Mouse (Mus musculus) heart, embryonic 11.5 days (tissue): ENCODE data around the gene Gm17657. TPM values are rescaled to one million over a fixed set of nuclear protein-coding genes. Genes with fewer than 3 reads are reported as not detected.

Source experiments
- ATAC-seq: fragments of 200-750 bp; cut with Nextera tagmentation; replicated peaks from 2 replicates; pipeline ENCODE4 v1.8.0; 2017; ENCODE audit warnings: moderate library complexity; ENCODE audit not compliant: insufficient number of reproducible peaks, low FRiP score, low TSS enrichment
- H3K27ac ChIP-seq: fragments of 300-500 bp; sonication (generic); 2 replicates; pipeline ENCODE4 v1.5.1; 2014; ENCODE audit warnings: mild to moderate bottlenecking, low read depth, low read length
- H3K27me3 ChIP-seq: fragments of 300-500 bp; sonication (generic); 2 replicates; pipeline ENCODE4 v1.6.1; 2014; ENCODE audit warnings: mild to moderate bottlenecking, low read length, mixed read lengths; ENCODE audit not compliant: control insufficient read depth, insufficient read depth
- H3K36me3 ChIP-seq: fragments of 300-500 bp; sonication (generic); 2 replicates; pipeline ENCODE4 v1.6.1; 2014; ENCODE audit warnings: mild to moderate bottlenecking, low read length, moderate library complexity, mixed read lengths; ENCODE audit not compliant: control insufficient read depth, insufficient read depth
- H3K4me1 ChIP-seq: fragments of 300-500 bp; sonication (generic); 2 replicates; pipeline ENCODE4 v1.6.1; 2014; ENCODE audit warnings: low read length; ENCODE audit not compliant: control insufficient read depth, insufficient read depth
- H3K4me2 ChIP-seq: fragments of 300-500 bp; sonication (generic); 2 replicates; pipeline ENCODE4 v1.6.1; 2014; ENCODE audit warnings: mild to moderate bottlenecking, moderate library complexity
- H3K4me3 ChIP-seq: fragments of 300-500 bp; sonication (generic); 2 replicates; pipeline ENCODE4 v1.5.1; 2014; ENCODE audit warnings: low read depth, low read length
- H3K9ac ChIP-seq: fragments of 300-500 bp; sonication (generic); 2 replicates; pipeline ENCODE4 v1.6.1; 2014; ENCODE audit warnings: mild to moderate bottlenecking, low read depth, low read length, moderate library complexity
- H3K9me3 ChIP-seq: fragments of 300-500 bp; sonication (generic); replicated peaks from 2 replicates; pipeline ENCODE4 v1.6.1; 2016; ENCODE audit warnings: low read length; ENCODE audit not compliant: control insufficient read depth
- WGBS: fragments of 180-500 bp; shearing (Covaris S2); extraction: QIAGEN DNeasy Blood & Tissue Kit; methylation state at CpG from one replicate; pipeline ENCODE4 v1.1.7; 2014; ENCODE audit not compliant: insufficient replicate concordance; 5-methylcytosine and 5-hydroxymethylcytosine counted together
- microRNA-seq: library from miRNA; unstranded; fragments of <30 nt; microRNA quantifications from one replicate; pipeline ENCODE4, GENCODE M21; 2016; ENCODE audit warnings: borderline number of aligned reads
- polyA plus RNA-seq: library from polyadenylated mRNA; unstranded; fragments of >200 nt; fragmentation: Nextera tagmentation; extraction: Ambion mirVana; gene quantifications from 2 replicates; pipeline ENCODE4 v1.2.1, GENCODE M21; 2014

The Gm17657 gene
- polyA plus RNA-seq, 1 experiment from 2014 or later = not detected

DNA sequence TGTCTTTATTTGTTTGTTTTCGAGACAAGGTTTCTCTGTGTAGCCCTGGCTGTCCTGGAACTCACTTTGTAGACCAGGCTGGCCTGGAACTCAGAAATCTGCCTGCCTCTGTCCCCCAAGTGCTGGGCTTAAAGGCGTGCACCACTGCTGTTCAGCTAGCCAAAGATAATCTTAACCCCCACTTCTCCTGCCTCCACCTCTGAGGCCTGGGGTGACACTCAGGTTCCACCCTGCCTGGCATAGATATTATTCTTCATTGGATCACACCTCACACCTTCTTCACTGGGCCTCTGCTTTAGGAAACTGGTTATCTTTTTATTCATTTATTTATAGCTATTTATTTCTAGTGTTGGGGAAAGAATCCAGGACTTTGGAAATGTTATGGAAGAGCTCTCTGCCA lies 69.2 kb downstream of the Gm17657 start:
- H3K4me2 ChIP-seq = no peak overlapping the region
- no peaks in the 10 kb centered on the region for H3K9me3 ChIP-seq
- H3K4me1 ChIP-seq = no peaks in the 10 kb centered on the region
- 70% methylated on average over 2 of the region's 2 CpGs for WGBS
- no peak for ATAC-seq
- H3K9ac ChIP-seq = no peak overlapping the region
- no peaks in the 10 kb centered on the region for H3K27me3 ChIP-seq
- no peak overlapping the region for H3K4me3 ChIP-seq
- H3K36me3 ChIP-seq = no peaks in the 10 kb centered on the region
- no peak overlapping the region for H3K27ac ChIP-seq

DNA sequence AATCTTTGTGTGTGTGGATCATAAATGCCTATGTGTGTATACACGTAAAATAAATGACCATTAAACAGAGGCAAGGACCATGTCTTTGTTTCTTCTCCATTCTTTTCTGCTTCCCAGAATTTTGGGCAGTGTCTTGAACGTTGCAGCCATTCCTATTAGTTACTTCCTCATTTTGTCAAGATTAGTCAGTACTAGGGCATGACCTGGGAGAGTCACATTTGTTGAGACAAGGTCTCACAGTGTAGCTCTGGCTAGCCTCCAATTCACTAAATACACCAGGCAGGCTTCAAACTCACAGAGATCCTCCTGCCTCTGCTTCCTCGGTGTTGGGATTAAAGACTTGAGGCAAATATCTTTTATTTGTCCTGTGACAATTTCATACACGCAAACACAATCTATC lies 71.2 kb downstream of the Gm17657 start:
- ATAC-seq = no peak
- no peaks in the 10 kb centered on the region for H3K4me1 ChIP-seq
- WGBS = 85% methylated on average over 4 of the region's 4 CpGs
- no peaks in the 10 kb centered on the region for H3K9me3 ChIP-seq
- no peak overlapping the region for H3K4me2 ChIP-seq
- H3K9ac ChIP-seq = no peak overlapping the region
- H3K27me3 ChIP-seq = no peaks in the 10 kb centered on the region
- H3K4me3 ChIP-seq = no peak overlapping the region
- H3K27ac ChIP-seq = no peak overlapping the region
- H3K36me3 ChIP-seq = no peaks in the 10 kb centered on the region

DNA sequence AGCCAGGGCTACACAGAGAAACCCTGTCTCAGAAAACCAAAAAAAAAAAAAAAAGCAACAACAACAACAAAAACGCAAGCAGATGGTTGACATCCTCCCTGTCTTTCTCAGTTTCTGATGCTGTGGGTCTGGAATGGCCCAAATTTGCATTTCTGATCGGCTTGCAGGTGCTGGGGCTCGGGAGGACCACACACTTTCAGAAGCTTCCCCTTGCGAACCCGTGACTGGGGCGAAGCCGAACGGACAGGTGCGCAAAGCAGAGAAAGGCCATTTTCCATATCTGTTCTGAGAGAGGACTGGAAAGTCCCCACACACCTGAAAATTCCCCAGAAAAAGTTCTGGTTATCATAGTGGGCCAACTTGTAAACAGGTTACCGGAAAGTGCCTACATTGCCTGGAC lies 72.1 kb downstream of the Gm17657 start:
- Histone ChIP-seq H3K4me3 (no peak overlapping the region), H3K27ac (no peak overlapping the region), H3K36me3 (no peaks in the 10 kb centered on the region), H3K4me1 (no peaks in the 10 kb centered on the region), H3K9me3 (no peaks in the 10 kb centered on the region), H3K4me2 (no peak overlapping the region), H3K9ac (no peak overlapping the region), H3K27me3 (no peaks in the 10 kb centered on the region)
- WGBS = 85% methylated on average over 10 of the region's 10 CpGs
- ATAC-seq = no peak

GRCm38 (mm10) chr17:29476461-29476860 lies 73.0 kb downstream of the Gm17657 start:
- Histone ChIP-seq H3K4me1 (no peaks in the 10 kb centered on the region), H3K4me3 (no peak overlapping the region), H3K36me3 (no peaks in the 10 kb centered on the region), H3K9ac (no peak overlapping the region), H3K4me2 (no peak overlapping the region), H3K27me3 (no peaks in the 10 kb centered on the region), H3K27ac (no peak overlapping the region), H3K9me3 (no peaks in the 10 kb centered on the region)
- ATAC-seq = no peak
- WGBS = 69% methylated on average over 4 of the region's 4 CpGs

- Histone ChIP-seq H3K9me3 (no peaks in the 10 kb centered on the region), H3K27me3 (no peaks in the 10 kb centered on the region), H3K27ac (no peak overlapping the region), H3K36me3 (no peaks in the 10 kb centered on the region), H3K4me1 (peaks cover 6% of the 10 kb centered on the region), H3K4me2 (no peak overlapping the region), H3K4me3 (no peak overlapping the region), H3K9ac (no peak overlapping the region)
- WGBS = 88% methylated on average over 3 of the region's 3 CpGs
- no peak for ATAC-seq
Measured at GRCm38 (mm10) chr17:29475142-29475541, 74.3 kb downstream of the Gm17657 start.

- no peak for ATAC-seq
- WGBS = 89% methylated on average over 2 of the region's 2 CpGs
- no peaks in the 10 kb centered on the region for H3K9me3 ChIP-seq
- no peaks in the 10 kb centered on the region for H3K36me3 ChIP-seq
- no peak overlapping the region for H3K4me3 ChIP-seq
- H3K4me2 ChIP-seq = no peak overlapping the region
- H3K9ac ChIP-seq = no peak overlapping the region
- H3K27ac ChIP-seq = no peak overlapping the region
- peaks cover 8% of the 10 kb centered on the region for H3K4me1 ChIP-seq
- H3K27me3 ChIP-seq = no peaks in the 10 kb centered on the region
Measured at GRCm38 (mm10) chr17:29474036-29474435, 75.4 kb downstream of the Gm17657 start.

- no peak overlapping the region for H3K9ac ChIP-seq
- H3K4me1 ChIP-seq = peaks cover 8% of the 10 kb centered on the region
- no peak overlapping the region for H3K27ac ChIP-seq
- no peak for ATAC-seq
- no peak overlapping the region for H3K4me2 ChIP-seq
- 91% methylated on average over 10 of the region's 10 CpGs for WGBS
- no peaks in the 10 kb centered on the region for H3K27me3 ChIP-seq
- H3K4me3 ChIP-seq = no peak overlapping the region
- no peaks in the 10 kb centered on the region for H3K36me3 ChIP-seq
- no peaks in the 10 kb centered on the region for H3K9me3 ChIP-seq
Measured at GRCm38 (mm10) chr17:29473466-29473865, 76.0 kb downstream of the Gm17657 start.

Small RNAs within 50 kb of the gene (microRNA-seq; reads per million reads assigned to microRNA genes)
- gene Mir7667 = not detected

Other genes with a start within 250 kb of the Gm17657 start
- 0.55 and 1.7 TPM in 2 replicates for gene Pi16, start 232.0 kb downstream of the Gm17657 start, polyA plus RNA-seq
- 266 and 306 TPM in 2 replicates for gene Mtch1, start 201.7 kb downstream of the Gm17657 start, polyA plus RNA-seq
- 1.2 and 2.3 TPM in 2 replicates for gene Fgd2, start 188.7 kb downstream of the Gm17657 start, polyA plus RNA-seq
- gene Pim1, start 58.9 kb downstream of the Gm17657 start, polyA plus RNA-seq = 23.5 and 27.3 TPM in 2 replicates
- gene Tbc1d22b, start 147 bp upstream of the Gm17657 start, polyA plus RNA-seq = 10.0 and 12.0 TPM in 2 replicates
- gene Tmem217, start 2.7 kb upstream of the Gm17657 start, polyA plus RNA-seq = 0.13 and 0.32 TPM in 2 replicates
- gene Rnf8, start 65.2 kb upstream of the Gm17657 start, polyA plus RNA-seq = 61.9 and 66.9 TPM in 2 replicates
- gene Gm28043, start 65.2 kb upstream of the Gm17657 start, polyA plus RNA-seq = 2.3 and 2.9 TPM in 2 replicates
- gene Cmtr1, start 111.0 kb upstream of the Gm17657 start, polyA plus RNA-seq = 99.9 and 101 TPM in 2 replicates
- gene Ccdc167, start 167.4 kb upstream of the Gm17657 start, polyA plus RNA-seq = 18.0 and 19.3 TPM in 2 replicates